Mouse (Mus musculus) embryonic facial prominence, embryonic 13.5 days (tissue): ENCODE results near the gene 2010111I01Rik. TPM values are rescaled to one million over a fixed set of nuclear protein-coding genes. Genes with fewer than 3 reads are reported as not detected.
"Not testable (repeated sequence)": the region's sequence is repeated elsewhere in the genome, so short reads cannot be mapped to it uniquely, and the experiment has no call there.

Experiments used
- ATAC-seq: fragments of 200-750 bp; cut with Nextera tagmentation; 2 replicates; pipeline ENCODE4 v1.8.0; 2017; ENCODE audit warnings: low read depth; ENCODE audit not compliant: insufficient number of reproducible peaks, insufficient read depth, low FRiP score, low TSS enrichment
- H3K27ac ChIP-seq: fragments of 300-500 bp; sonication (generic); 2 replicates; pipeline ENCODE4 v1.5.1; 2015; ENCODE audit warnings: moderate library complexity, mild to moderate bottlenecking, inconsistent platforms
- H3K27me3 ChIP-seq: fragments of 300-500 bp; sonication (generic); 2 replicates; pipeline ENCODE4 v1.6.1; 2015; ENCODE audit warnings: mild to moderate bottlenecking, inconsistent platforms
- H3K36me3 ChIP-seq: fragments of 300-500 bp; sonication (generic); 2 replicates; pipeline ENCODE4 v1.6.1; 2015; ENCODE audit warnings: mild to moderate bottlenecking, inconsistent platforms
- H3K4me1 ChIP-seq: fragments of 300-500 bp; sonication (generic); 2 replicates; pipeline ENCODE4 v1.6.1; 2015; ENCODE audit warnings: inconsistent platforms
- H3K4me2 ChIP-seq: fragments of 300-500 bp; sonication (generic); 2 replicates; pipeline ENCODE4 v1.6.1; 2015; ENCODE audit warnings: moderate library complexity, mild to moderate bottlenecking, inconsistent platforms
- H3K4me3 ChIP-seq: fragments of 300-500 bp; sonication (generic); 2 replicates; pipeline ENCODE4 v1.5.1; 2015; ENCODE audit warnings: mild to moderate bottlenecking, inconsistent platforms
- H3K9ac ChIP-seq: fragments of 300-500 bp; sonication (generic); 2 replicates; pipeline ENCODE4 v1.6.1; 2015; ENCODE audit warnings: mild to moderate bottlenecking, inconsistent platforms
- H3K9me3 ChIP-seq: fragments of 300-500 bp; sonication (generic); 2 replicates; pipeline ENCODE4 v1.6.1; 2016; ENCODE audit warnings: inconsistent platforms
- WGBS: fragments of 180-500 bp; shearing (Covaris S2); methylation state at CpG from one replicate; pipeline ENCODE4 v1.1.7; 2015; ENCODE audit warnings: mixed read lengths; 5-methylcytosine and 5-hydroxymethylcytosine counted together
- microRNA counts: library from miRNA; unstranded; fragments of <30 nt; microRNA quantifications from one replicate; lab custom pipeline; 2016
- microRNA-seq: library from miRNA; unstranded; fragments of <30 nt; microRNA quantifications from one replicate; pipeline ENCODE4, GENCODE M21; 2016
- polyA plus RNA-seq: library from polyadenylated mRNA; unstranded; fragments of >200 nt; fragmentation: Nextera tagmentation; extraction: Ambion mirVana; gene quantifications from 2 replicates; pipeline ENCODE4 v1.2.1, GENCODE M21; 2015

Gene 2010111I01Rik
- polyA plus RNA-seq, 1 experiment from 2014 or later, result 254 TPM

DNA sequence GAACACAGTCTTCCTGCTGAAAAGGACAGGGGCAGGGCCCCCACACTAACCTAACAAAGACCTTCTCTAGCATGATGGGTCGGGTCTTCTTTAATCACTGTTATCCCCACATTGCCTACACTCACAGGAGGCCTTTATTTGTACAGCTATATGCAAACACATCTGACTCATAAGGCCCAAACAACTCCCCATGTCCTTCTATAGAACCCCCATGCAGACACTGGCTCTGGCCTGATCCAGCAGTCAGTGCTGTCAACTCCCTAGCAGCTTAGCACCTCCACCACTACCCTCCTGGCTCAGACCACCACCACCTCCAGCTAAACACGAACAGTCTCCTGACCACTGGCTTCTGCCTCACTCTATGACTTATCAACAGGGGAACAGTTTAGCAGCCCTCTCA lies 382.9 kb downstream of the 2010111I01Rik start:
- no peak overlapping the region for H3K9ac ChIP-seq
- WGBS, result 88% methylated on average over 2 of the region's 2 CpGs
- no peak for ATAC-seq
- peaks cover 3% of the 10 kb centered on the region; the same call in 1 of the 2 replicates for H3K36me3 ChIP-seq
- H3K4me2 ChIP-seq, result no peak overlapping the region
- no peaks in the 10 kb centered on the region for H3K27me3 ChIP-seq
- H3K4me1 ChIP-seq, result 0 out of 2 replicates have a peak, but pooled peaks cover 6% of the 10 kb centered on the region
- H3K27ac ChIP-seq, result no peak overlapping the region
- no peak overlapping the region for H3K4me3 ChIP-seq
- H3K9me3 ChIP-seq, result no peaks in the 10 kb centered on the region

DNA sequence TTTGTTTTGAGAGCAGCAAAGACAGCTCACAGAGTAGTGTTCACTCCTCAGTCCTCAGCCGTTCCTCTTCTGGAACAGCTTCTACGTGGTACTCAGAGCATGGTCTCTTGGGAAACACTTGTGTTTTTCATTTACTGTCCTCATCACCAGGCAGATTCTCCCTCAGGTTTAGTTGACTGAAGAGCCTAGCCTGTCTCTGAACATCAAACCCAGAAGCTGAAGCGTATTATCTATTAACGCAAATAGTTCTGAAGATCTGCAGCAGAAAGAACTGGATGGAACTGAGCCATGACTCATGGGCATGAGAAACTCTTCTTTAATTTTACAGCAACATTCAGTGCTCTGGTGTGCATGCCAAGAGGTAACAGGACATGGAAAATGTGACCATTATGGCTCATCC lies 385.4 kb downstream of the 2010111I01Rik start:
- H3K27me3 ChIP-seq, result no peaks in the 10 kb centered on the region
- WGBS, result 77% methylated on average over 4 of the region's 4 CpGs
- H3K27ac ChIP-seq, result no peak overlapping the region
- H3K4me2 ChIP-seq, result no peak overlapping the region
- ATAC-seq, result no peak
- 0 out of 2 replicates have a peak, but pooled peaks cover 6% of the 10 kb centered on the region for H3K4me1 ChIP-seq
- no peak overlapping the region for H3K9ac ChIP-seq
- no peak overlapping the region for H3K4me3 ChIP-seq
- no peaks in the 10 kb centered on the region for H3K36me3 ChIP-seq
- H3K9me3 ChIP-seq, result no peaks in the 10 kb centered on the region

DNA sequence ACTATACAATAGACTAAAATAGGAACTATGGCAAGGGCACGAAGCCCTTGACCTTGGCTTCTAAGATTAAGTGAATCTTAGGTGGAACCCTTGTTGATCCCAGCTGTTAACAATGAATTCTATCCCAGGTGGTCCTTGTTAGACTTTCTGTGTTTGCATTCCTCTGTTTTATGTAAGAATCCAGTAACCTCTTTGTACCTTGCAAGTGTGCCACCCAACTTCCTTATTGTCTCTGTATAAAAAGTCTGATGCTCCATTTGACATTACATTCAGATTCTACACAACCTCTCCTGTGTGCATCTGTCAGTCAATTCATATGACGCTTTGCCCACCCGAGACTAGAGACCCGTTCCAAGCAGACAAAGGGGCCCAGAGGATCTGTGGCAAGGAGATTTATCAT lies 388.6 kb downstream of the 2010111I01Rik start:
- ATAC-seq, H3K36me3 ChIP-seq, H3K27ac ChIP-seq, H3K9ac ChIP-seq, H3K4me3 ChIP-seq, H3K4me1 ChIP-seq, H3K4me2 ChIP-seq, H3K27me3 ChIP-seq, H3K9me3 ChIP-seq: not testable (repeated sequence)
- 88% methylated on average over 4 of the region's 4 CpGs for WGBS

DNA sequence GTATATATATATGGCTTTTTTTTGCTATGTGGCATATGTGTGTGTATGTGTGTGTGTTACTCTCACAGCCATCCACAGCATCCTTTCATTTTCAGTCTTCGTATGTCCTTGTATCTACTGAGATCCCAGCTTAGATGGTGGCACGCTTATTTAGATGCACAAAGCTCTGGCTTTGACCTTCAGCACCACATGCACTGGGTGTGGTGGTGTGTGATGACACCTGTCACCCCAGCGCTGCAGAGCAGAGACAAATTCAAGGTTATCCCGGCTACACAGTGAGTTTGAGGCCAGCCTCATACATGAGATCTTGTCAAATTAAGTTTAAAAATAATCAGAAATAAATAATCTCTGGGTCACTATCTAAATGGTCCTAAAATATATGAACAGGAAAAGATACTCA lies 391.4 kb downstream of the 2010111I01Rik start:
- Histone ChIP-seq H3K9me3 (no peaks in the 10 kb centered on the region), H3K9ac (no peak overlapping the region), H3K27ac (no peak overlapping the region), H3K36me3 (no peaks in the 10 kb centered on the region), H3K27me3 (no peaks in the 10 kb centered on the region), H3K4me3 (no peak overlapping the region), H3K4me1 (no peaks in the 10 kb centered on the region), H3K4me2 (no peak overlapping the region)
- ATAC-seq, result no peak
- WGBS, result 92% methylated on average over 4 of the region's 4 CpGs

DNA sequence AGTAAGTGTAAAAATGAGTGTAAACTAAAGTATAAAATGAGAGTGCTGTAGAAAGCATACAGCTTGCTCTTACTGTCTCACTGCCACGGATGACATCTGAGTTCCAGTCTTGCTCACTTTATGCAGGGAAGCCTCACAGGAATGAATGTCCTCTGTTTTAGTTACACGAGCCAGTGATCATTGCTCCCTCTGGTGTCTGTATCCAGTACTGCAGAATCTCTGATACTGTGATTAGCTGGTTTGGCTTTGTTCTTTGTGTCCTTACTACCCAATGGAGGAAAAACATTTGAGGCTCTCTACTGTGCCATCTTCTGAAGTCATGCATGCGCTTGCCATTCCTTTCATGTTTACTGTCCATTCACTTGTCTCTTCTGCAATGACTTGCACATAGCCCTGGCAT lies 391.9 kb downstream of the 2010111I01Rik start:
- Histone ChIP-seq H3K9ac (no peak overlapping the region), H3K4me1 (no peaks in the 10 kb centered on the region), H3K9me3 (no peaks in the 10 kb centered on the region), H3K27me3 (no peaks in the 10 kb centered on the region), H3K4me2 (no peak overlapping the region), H3K4me3 (no peak overlapping the region), H3K36me3 (no peaks in the 10 kb centered on the region), H3K27ac (no peak overlapping the region)
- ATAC-seq, result no peak
- WGBS, result 41% methylated on average over 3 of the region's 3 CpGs

DNA sequence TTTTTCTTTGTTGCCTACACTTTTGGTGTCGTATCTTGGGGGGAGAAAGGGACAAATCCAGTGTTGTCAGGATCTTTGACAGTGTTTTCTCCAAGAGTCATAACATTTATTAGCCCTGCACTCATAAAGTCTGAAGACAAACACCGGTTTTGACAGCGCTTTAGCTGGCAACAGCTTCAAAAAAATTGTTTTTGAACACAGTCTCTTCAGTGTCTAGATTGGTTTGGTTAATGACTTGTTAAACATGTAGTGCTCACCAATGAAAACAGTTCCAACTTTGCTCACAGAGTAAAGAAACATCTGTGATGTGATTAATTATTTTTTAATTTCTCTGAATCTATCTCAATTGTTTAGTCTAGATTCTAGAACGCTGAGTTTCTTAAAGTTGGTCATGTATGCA lies 394.7 kb downstream of the 2010111I01Rik start:
- no peak overlapping the region for H3K4me2 ChIP-seq
- H3K9me3 ChIP-seq, result no peaks in the 10 kb centered on the region
- peaks cover 12% of the 10 kb centered on the region for H3K4me1 ChIP-seq
- ATAC-seq, result no peak
- no peak overlapping the region for H3K27ac ChIP-seq
- H3K36me3 ChIP-seq, result no peaks in the 10 kb centered on the region
- no peak overlapping the region for H3K9ac ChIP-seq
- WGBS, result 89% methylated on average over 4 of the region's 4 CpGs
- no peak overlapping the region for H3K4me3 ChIP-seq
- no peaks in the 10 kb centered on the region for H3K27me3 ChIP-seq

DNA sequence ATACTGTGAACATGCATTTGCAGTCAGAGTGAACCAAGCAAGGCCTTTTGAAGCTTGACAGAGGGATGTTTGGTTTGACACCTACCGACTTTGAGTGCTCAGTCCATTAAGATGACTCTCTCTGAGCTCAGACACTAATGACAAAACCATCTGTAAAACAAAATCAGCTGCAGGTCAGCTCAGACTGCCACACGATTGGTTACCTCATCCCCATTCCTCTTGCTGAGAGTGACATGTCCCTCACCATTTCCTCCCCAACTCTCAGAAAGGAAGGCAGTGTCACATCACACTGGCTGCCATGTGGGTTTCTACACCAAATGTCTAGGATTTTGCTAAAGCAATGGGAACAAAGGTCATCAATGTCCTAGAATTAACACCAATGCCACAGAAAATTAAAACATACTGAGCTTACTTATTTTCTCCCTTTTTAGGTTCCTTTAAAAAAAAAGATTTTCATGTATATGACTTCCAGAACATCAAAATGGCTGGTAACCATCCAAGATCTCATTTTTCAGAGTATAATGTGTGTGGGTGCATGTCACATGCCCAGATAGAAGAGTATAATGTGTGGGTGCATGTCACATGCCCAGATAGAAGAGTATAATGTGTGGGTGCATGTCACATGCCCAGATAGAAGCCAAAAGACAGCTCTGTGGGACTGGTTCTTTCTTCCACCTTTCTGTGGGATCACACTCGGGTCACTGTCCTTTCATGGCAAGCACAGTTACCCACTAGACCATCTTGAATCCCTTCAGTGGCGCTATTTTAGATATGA lies 395.6 kb downstream of the 2010111I01Rik start:
- no peak overlapping the region for H3K9ac ChIP-seq
- H3K9me3 ChIP-seq, result no peaks in the 10 kb centered on the region
- no peak overlapping the region for H3K27ac ChIP-seq
- no peak overlapping the region for H3K4me3 ChIP-seq
- ATAC-seq, result no peak
- H3K4me1 ChIP-seq, result peaks cover 12% of the 10 kb centered on the region
- WGBS, result 79% methylated on average over 4 of the region's 4 CpGs
- H3K4me2 ChIP-seq, result no peak overlapping the region
- no peaks in the 10 kb centered on the region for H3K27me3 ChIP-seq
- H3K36me3 ChIP-seq, result no peaks in the 10 kb centered on the region

DNA sequence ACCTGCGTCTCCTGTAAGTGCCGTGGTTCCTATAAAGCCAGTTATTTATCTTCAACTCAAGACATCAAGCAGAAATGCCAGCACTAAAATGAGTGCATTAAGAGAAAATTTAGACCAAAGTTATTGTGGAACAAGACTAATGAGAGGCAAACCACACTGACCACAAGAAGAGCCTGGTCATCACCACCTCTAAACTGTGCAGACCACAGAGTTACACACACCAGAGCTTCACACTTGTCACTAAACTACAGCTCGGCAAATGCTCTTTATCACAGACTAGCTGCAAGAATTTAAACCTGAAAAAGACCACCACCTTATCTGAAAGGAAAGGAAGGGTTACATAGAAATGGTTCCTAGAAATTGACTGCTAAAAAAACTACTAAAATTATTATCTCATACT lies 397.1 kb downstream of the 2010111I01Rik start:
- Histone ChIP-seq H3K9me3 (no peaks in the 10 kb centered on the region), H3K4me2 (no peak overlapping the region), H3K27me3 (no peaks in the 10 kb centered on the region), H3K27ac (no peak overlapping the region), H3K9ac (no peak overlapping the region), H3K4me1 (peaks cover 12% of the 10 kb centered on the region), H3K36me3 (no peaks in the 10 kb centered on the region), H3K4me3 (no peak overlapping the region)
- ATAC-seq, result no peak
- 80% methylated on average over 3 of the region's 3 CpGs for WGBS

DNA sequence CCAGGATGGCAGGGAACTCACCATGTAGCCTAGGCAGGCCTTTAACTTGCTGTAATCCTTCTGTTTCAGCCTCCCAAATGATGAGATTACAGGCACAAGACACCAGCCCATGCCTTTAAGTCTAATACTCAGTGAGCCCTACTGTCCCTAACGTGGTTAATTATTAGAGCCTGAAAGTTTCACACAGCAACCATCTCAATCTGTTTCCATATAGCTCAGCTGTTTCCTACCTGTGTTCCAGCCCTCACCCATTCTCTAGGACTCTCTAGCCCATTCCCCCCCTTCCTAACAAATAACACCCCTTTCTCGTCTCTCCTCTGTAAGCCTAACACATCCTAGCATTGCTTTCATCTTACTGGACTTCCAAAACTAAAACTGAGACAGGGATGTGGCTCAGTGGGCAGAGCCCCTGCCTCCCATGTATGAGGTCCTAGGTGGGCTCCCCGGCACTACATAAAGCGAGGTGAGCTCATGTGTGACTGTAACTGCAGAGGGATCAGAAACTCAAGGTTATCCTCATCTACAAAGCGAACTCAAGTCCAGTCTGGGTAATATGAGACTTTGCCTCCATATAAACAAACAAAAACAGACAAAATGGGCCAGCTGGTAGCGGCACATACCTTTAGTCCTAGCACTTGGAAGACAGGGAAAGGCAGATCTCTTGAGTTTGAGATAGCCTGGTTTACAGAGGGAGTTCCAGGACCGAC lies 408.9 kb downstream of the 2010111I01Rik start:
- Histone ChIP-seq H3K4me3 (no peak overlapping the region), H3K4me2 (no peak overlapping the region), H3K9ac (no peak overlapping the region), H3K9me3 (no peaks in the 10 kb centered on the region), H3K27ac (no peak overlapping the region), H3K27me3 (no peaks in the 10 kb centered on the region), H3K36me3 (no peaks in the 10 kb centered on the region), H3K4me1 (no peaks in the 10 kb centered on the region)
- WGBS, result 79% methylated on average over 7 of the region's 7 CpGs
- no peak for ATAC-seq

MicroRNAs within 50 kb of the gene (microRNA counts, 519-probe panel; counts per million panel counts)
- microRNA mmu-miR-23b (lab: Ali Mortazavi, UCI) (4,881 counts per million, percentile 95 among the panel's probes with 10 or more counts), microRNA mmu-miR-24 (lab: Ali Mortazavi, UCI) (4,063 counts per million, percentile 86 among the panel's probes with 10 or more counts), microRNA mmu-miR-27b (lab: Ali Mortazavi, UCI) (3,692 counts per million, percentile 82 among the panel's probes with 10 or more counts)

Small RNAs within 50 kb of the gene (microRNA-seq; reads per million reads assigned to microRNA genes)
- 51,886 reads per million, percentile 99 among the genes with 10 or more reads in this experiment for gene Mir23b
- not detected for gene Mir24-1
- gene Mir27b, result 4,812 reads per million, percentile 90 among the genes with 10 or more reads in this experiment
- gene Mir3074-1, result not detected

Other genes starting within 250 kb of the 2010111I01Rik start
- gene Platr25, start 204.2 kb upstream of the 2010111I01Rik start, polyA plus RNA-seq, result 36.0 and 42.1 TPM in 2 replicates
- 15.2 and 19.4 TPM in 2 replicates for gene Gm5141, start 179.1 kb upstream of the 2010111I01Rik start, polyA plus RNA-seq
- gene Fbp2, start 106.5 kb upstream of the 2010111I01Rik start, polyA plus RNA-seq, result 0.45 and 2.1 TPM in 2 replicates
- 0.66 and 5.3 TPM in 2 replicates for gene Fbp1, start 76.6 kb upstream of the 2010111I01Rik start, polyA plus RNA-seq